Mouse (Mus musculus): ENCODE data around the gene Chd3. TPM values are rescaled to one million over a fixed set of nuclear protein-coding genes. Genes with fewer than 3 reads are reported as not detected.

Chd3 gene
- total and polyA plus RNA-seq, 2 experiments from 2014 or later = 12.4 to 23.6 TPM

- H3K36me3 ChIP-seq (replicated peaks; ENCODE audit: control insufficient read depth, insufficient read depth, low read length) = peaks cover 22% of the 10 kb centered on the region
- TF ChIP-seq EP300 (IDR thresholded peaks at IDR 0.05; ENCODE audit: low read depth) (no peak), CTCF (IDR thresholded peaks at IDR 0.05; ENCODE audit: low read depth) (no peak)
- no peak for ATAC-seq (ENCODE audit: insufficient read depth, low read depth)
- peaks cover 41% of the 10 kb centered on the region for H3K4me1 ChIP-seq (ENCODE audit: control insufficient read depth, insufficient read depth)
- H3K4me2 ChIP-seq (ENCODE audit: low read depth, low read length) = peak overlapping the region; percentile 99
- 0 out of 2 replicates have a peak overlapping the region, but pooled peaks have one; percentile 99 for H3K4me3 ChIP-seq (ENCODE audit: low read depth, low read length)
- H3K27me3 ChIP-seq (ENCODE audit: control insufficient read depth, insufficient read depth, low read length) = no peaks in the 10 kb centered on the region
- WGBS = 41% methylated on average over 6 of the region's 6 CpGs
- peak overlapping the region; percentile 97 for H3K27ac ChIP-seq (ENCODE audit: low read depth)
- no peaks in the 10 kb centered on the region for H3K9me3 ChIP-seq (replicated peaks; ENCODE audit: control insufficient read depth, low read length)
- peak overlapping the region; percentile 54; the same call in 1 of the 2 replicates for H3K9ac ChIP-seq (replicated peaks; ENCODE audit: low read depth, low read length)
- no peak for DNase-seq (ENCODE audit: low spot score)
Measured at GRCm38 (mm10) chr11:69365722-69366121, 3.5 kb downstream of the Chd3 start.

GRCm38 (mm10) chr11:69364910-69365309 lies 4.3 kb downstream of the Chd3 start:
- Histone ChIP-seq H3K4me1 (ENCODE audit: control insufficient read depth, insufficient read depth) (peaks cover 41% of the 10 kb centered on the region), H3K4me3 (ENCODE audit: low read depth, low read length) (no peak overlapping the region), H3K27me3 (ENCODE audit: control insufficient read depth, insufficient read depth, low read length) (no peaks in the 10 kb centered on the region), H3K9me3 (replicated peaks; ENCODE audit: control insufficient read depth, low read length) (no peaks in the 10 kb centered on the region), H3K9ac (replicated peaks; ENCODE audit: low read depth, low read length) (no peak overlapping the region), H3K36me3 (replicated peaks; ENCODE audit: control insufficient read depth, insufficient read depth, low read length) (peaks cover 30% of the 10 kb centered on the region), H3K4me2 (ENCODE audit: low read depth, low read length) (peak overlapping the region; percentile 24; the same call in 1 of the 2 replicates), H3K27ac (ENCODE audit: low read depth) (peak overlapping the region; percentile 97)
- TF ChIP-seq CTCF (IDR thresholded peaks at IDR 0.05; ENCODE audit: low read depth) = no peak
- TF ChIP-seq EP300 (IDR thresholded peaks at IDR 0.05; ENCODE audit: low read depth) = no peak
- WGBS = 2% methylated on average over 6 of the region's 6 CpGs
- ATAC-seq (ENCODE audit: insufficient read depth, low read depth) (peak; percentile 81), DNase-seq (ENCODE audit: low spot score) (peak; percentile 91)

GRCm38 (mm10) chr11:69364376-69364775 lies 4.8 kb downstream of the Chd3 start:
- Histone ChIP-seq H3K36me3 (replicated peaks; ENCODE audit: control insufficient read depth, insufficient read depth, low read length) (peaks cover 34% of the 10 kb centered on the region), H3K9ac (replicated peaks; ENCODE audit: low read depth, low read length) (no peak overlapping the region), H3K4me2 (ENCODE audit: low read depth, low read length) (peak overlapping the region; percentile 24; the same call in 1 of the 2 replicates), H3K4me1 (ENCODE audit: control insufficient read depth, insufficient read depth) (peaks cover 41% of the 10 kb centered on the region), H3K4me3 (ENCODE audit: low read depth, low read length) (no peak overlapping the region), H3K9me3 (replicated peaks; ENCODE audit: control insufficient read depth, low read length) (no peaks in the 10 kb centered on the region), H3K27me3 (ENCODE audit: control insufficient read depth, insufficient read depth, low read length) (no peaks in the 10 kb centered on the region), H3K27ac (ENCODE audit: low read depth) (peak overlapping the region; percentile 49)
- DNase-seq (ENCODE audit: low spot score) (no peak), ATAC-seq (ENCODE audit: insufficient read depth, low read depth) (no peak)
- TF ChIP-seq EP300 (IDR thresholded peaks at IDR 0.05; ENCODE audit: low read depth) (no peak), CTCF (IDR thresholded peaks at IDR 0.05; ENCODE audit: low read depth) (no peak)
- 51% methylated on average over 8 of the region's 8 CpGs for WGBS

GRCm38 (mm10) chr11:69362479-69362878 lies 6.7 kb downstream of the Chd3 start:
- WGBS = 78% methylated on average over 2 of the region's 2 CpGs
- peaks cover 50% of the 10 kb centered on the region for H3K36me3 ChIP-seq (replicated peaks; ENCODE audit: control insufficient read depth, insufficient read depth, low read length)
- no peaks in the 10 kb centered on the region for H3K9me3 ChIP-seq (replicated peaks; ENCODE audit: control insufficient read depth, low read length)
- no peak for TF ChIP-seq CTCF (IDR thresholded peaks at IDR 0.05; ENCODE audit: low read depth)
- no peak for ATAC-seq (ENCODE audit: insufficient read depth, low read depth)
- no peak overlapping the region for H3K4me2 ChIP-seq (ENCODE audit: low read depth, low read length)
- DNase-seq (ENCODE audit: low spot score) = no peak
- no peak overlapping the region for H3K9ac ChIP-seq (replicated peaks; ENCODE audit: low read depth, low read length)
- H3K4me1 ChIP-seq (ENCODE audit: control insufficient read depth, insufficient read depth) = peaks cover 34% of the 10 kb centered on the region
- H3K4me3 ChIP-seq (ENCODE audit: low read depth, low read length) = no peak overlapping the region
- H3K27me3 ChIP-seq (ENCODE audit: control insufficient read depth, insufficient read depth, low read length) = no peaks in the 10 kb centered on the region
- H3K27ac ChIP-seq (ENCODE audit: low read depth) = no peak overlapping the region

GRCm38 (mm10) chr11:69362021-69362420 lies 7.2 kb downstream of the Chd3 start:
- ATAC-seq (ENCODE audit: insufficient read depth, low read depth) (no peak), DNase-seq (ENCODE audit: low spot score) (no peak)
- Histone ChIP-seq H3K4me3 (ENCODE audit: low read depth, low read length) (no peak overlapping the region), H3K4me1 (ENCODE audit: control insufficient read depth, insufficient read depth) (peaks cover 29% of the 10 kb centered on the region), H3K27me3 (ENCODE audit: control insufficient read depth, insufficient read depth, low read length) (no peaks in the 10 kb centered on the region), H3K27ac (ENCODE audit: low read depth) (no peak overlapping the region), H3K9me3 (replicated peaks; ENCODE audit: control insufficient read depth, low read length) (no peaks in the 10 kb centered on the region), H3K4me2 (ENCODE audit: low read depth, low read length) (no peak overlapping the region), H3K36me3 (replicated peaks; ENCODE audit: control insufficient read depth, insufficient read depth, low read length) (peaks cover 55% of the 10 kb centered on the region), H3K9ac (replicated peaks; ENCODE audit: low read depth, low read length) (no peak overlapping the region)
- WGBS = 78% methylated on average over 7 of the region's 7 CpGs
- TF ChIP-seq CTCF (IDR thresholded peaks at IDR 0.05; ENCODE audit: low read depth) (no peak), EP300 (IDR thresholded peaks at IDR 0.05; ENCODE audit: low read depth) (no peak)

- TF ChIP-seq EP300 (IDR thresholded peaks at IDR 0.05; ENCODE audit: low read depth) (no peak), CTCF (IDR thresholded peaks at IDR 0.05; ENCODE audit: low read depth) (no peak)
- WGBS = 90% methylated on average over 12 of the region's 12 CpGs
- Histone ChIP-seq H3K27me3 (ENCODE audit: control insufficient read depth, insufficient read depth, low read length) (no peaks in the 10 kb centered on the region), H3K9me3 (replicated peaks; ENCODE audit: control insufficient read depth, low read length) (no peaks in the 10 kb centered on the region), H3K27ac (ENCODE audit: low read depth) (no peak overlapping the region), H3K4me3 (ENCODE audit: low read depth, low read length) (no peak overlapping the region), H3K4me2 (ENCODE audit: low read depth, low read length) (no peak overlapping the region), H3K36me3 (replicated peaks; ENCODE audit: control insufficient read depth, insufficient read depth, low read length) (peaks cover 86% of the 10 kb centered on the region), H3K9ac (replicated peaks; ENCODE audit: low read depth, low read length) (no peak overlapping the region), H3K4me1 (ENCODE audit: control insufficient read depth, insufficient read depth) (no peaks in the 10 kb centered on the region)
- ATAC-seq (ENCODE audit: insufficient read depth, low read depth) (no peak), DNase-seq (ENCODE audit: low spot score) (no peak)
Measured at GRCm38 (mm10) chr11:69357690-69358089, 11.5 kb downstream of the Chd3 start.

Data from heart, postnatal 0 days (tissue).